Mouse (Mus musculus): ENCODE measurements around the gene Cotl1. TPM values are rescaled to one million over a fixed set of nuclear protein-coding genes. Genes with fewer than 3 reads are reported as not detected.

The Cotl1 gene
- total and polyA plus RNA-seq, 2 experiments from 2014 or later: 85.4 to 269 TPM

DNA sequence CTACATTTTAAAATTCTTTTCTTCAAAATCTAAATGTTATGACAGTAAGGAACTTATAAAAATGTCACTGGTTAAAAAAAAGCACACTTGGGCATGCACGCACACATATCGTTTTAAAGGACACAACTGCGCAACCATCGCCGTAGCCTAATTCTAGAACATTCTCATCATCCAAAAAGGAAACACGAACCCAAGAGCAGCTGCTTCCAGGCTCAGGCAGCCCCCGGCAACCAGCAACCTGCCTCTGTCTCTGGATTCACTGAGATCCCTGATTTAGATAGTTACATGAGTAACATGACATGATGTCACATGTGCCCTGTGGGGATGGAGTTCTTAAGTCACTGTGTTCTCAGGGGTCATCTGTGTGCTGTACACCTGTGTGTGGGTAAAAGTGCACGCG lies 17.1 kb downstream of the Cotl1 start:
- no peaks in the 10 kb centered on the region for H3K9me3 ChIP-seq (ENCODE audit: low read length)
- no peak overlapping the region for H3K27ac ChIP-seq
- H3K4me2 ChIP-seq (ENCODE audit: low read depth, low read length): no peak overlapping the region
- H3K36me3 ChIP-seq (ENCODE audit: insufficient read depth, low read length): no peaks in the 10 kb centered on the region; the same call in 1 of the 2 replicates
- H3K4me3 ChIP-seq (ENCODE audit: low read length): no peak overlapping the region
- no peak for ATAC-seq
- 91% methylated on average over 9 of the region's 9 CpGs for WGBS
- no peak overlapping the region for H3K9ac ChIP-seq (replicated peaks; ENCODE audit: low read length)
- no peak for TF ChIP-seq CTCF (IDR thresholded peaks at IDR 0.05; ENCODE audit: low read depth)
- H3K4me1 ChIP-seq (ENCODE audit: insufficient read depth, low read length): peaks cover 6% of the 10 kb centered on the region; the same call in 1 of the 2 replicates
- DNase-seq (ENCODE audit: low spot score): no peak
- H3K27me3 ChIP-seq (ENCODE audit: insufficient read depth, low read length): no peaks in the 10 kb centered on the region

DNA sequence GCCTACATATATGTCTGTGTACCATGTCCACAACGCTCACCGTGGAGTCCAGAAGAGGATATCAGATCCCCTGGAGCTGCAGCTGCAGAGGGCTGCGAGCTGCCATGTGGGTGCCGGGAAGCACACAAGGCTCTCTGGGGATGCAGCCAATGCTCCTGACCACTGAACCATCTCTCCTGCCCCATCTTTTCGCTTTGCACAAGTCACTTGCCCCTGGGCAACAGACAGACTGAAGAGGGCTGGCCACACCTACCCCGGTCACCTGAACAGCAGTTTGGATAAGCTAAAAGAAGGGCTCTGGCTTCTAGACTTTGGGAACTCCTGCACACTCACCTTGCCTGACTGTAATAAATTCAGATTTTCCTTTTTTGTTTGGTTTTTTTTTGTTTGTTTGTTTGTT lies 18.7 kb downstream of the Cotl1 start:
- Histone ChIP-seq H3K4me3 (ENCODE audit: low read length) (no peak overlapping the region), H3K27me3 (ENCODE audit: insufficient read depth, low read length) (no peaks in the 10 kb centered on the region), H3K4me2 (ENCODE audit: low read depth, low read length) (no peak overlapping the region), H3K36me3 (ENCODE audit: insufficient read depth, low read length) (no peaks in the 10 kb centered on the region; the same call in 1 of the 2 replicates), H3K27ac (no peak overlapping the region), H3K9ac (replicated peaks; ENCODE audit: low read length) (no peak overlapping the region), H3K9me3 (ENCODE audit: low read length) (no peaks in the 10 kb centered on the region), H3K4me1 (ENCODE audit: insufficient read depth, low read length) (peaks cover 8% of the 10 kb centered on the region; the same call in 1 of the 2 replicates)
- WGBS: 92% methylated on average over 6 of the region's 6 CpGs
- ATAC-seq (no peak), DNase-seq (ENCODE audit: low spot score) (no peak)
- no peak for TF ChIP-seq CTCF (IDR thresholded peaks at IDR 0.05; ENCODE audit: low read depth)

DNA sequence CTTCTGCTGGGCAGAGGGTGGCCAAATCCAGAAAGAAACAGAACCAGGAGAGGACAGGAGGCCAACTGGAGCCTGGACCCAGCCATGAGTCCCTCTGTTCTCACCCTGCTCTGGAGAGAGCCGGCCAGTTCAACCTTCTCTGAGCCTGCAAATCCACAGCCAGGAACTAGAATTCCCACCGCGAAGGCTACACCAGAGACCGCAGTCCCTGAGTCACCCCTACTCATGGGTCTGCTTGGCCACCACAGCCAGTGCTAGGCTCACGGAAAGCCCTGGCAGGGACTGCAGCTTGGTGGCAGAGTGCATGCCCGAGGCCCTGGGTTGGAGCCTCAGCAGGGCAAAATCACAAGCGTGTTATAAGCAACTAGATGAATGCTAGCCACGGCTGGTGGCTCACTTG lies 20.4 kb downstream of the Cotl1 start:
- Histone ChIP-seq H3K4me2 (ENCODE audit: low read depth, low read length) (no peak overlapping the region), H3K27ac (no peak overlapping the region), H3K9me3 (ENCODE audit: low read length) (no peaks in the 10 kb centered on the region), H3K27me3 (ENCODE audit: insufficient read depth, low read length) (no peaks in the 10 kb centered on the region), H3K4me3 (ENCODE audit: low read length) (no peak overlapping the region), H3K9ac (replicated peaks; ENCODE audit: low read length) (no peak overlapping the region), H3K4me1 (ENCODE audit: insufficient read depth, low read length) (peaks cover 8% of the 10 kb centered on the region; the same call in 1 of the 2 replicates), H3K36me3 (ENCODE audit: insufficient read depth, low read length) (no peaks in the 10 kb centered on the region; the same call in 1 of the 2 replicates)
- DNase-seq (ENCODE audit: low spot score) (no peak), ATAC-seq (no peak)
- WGBS: 89% methylated on average over 8 of the region's 8 CpGs
- no peak for TF ChIP-seq CTCF (IDR thresholded peaks at IDR 0.05; ENCODE audit: low read depth)

DNA sequence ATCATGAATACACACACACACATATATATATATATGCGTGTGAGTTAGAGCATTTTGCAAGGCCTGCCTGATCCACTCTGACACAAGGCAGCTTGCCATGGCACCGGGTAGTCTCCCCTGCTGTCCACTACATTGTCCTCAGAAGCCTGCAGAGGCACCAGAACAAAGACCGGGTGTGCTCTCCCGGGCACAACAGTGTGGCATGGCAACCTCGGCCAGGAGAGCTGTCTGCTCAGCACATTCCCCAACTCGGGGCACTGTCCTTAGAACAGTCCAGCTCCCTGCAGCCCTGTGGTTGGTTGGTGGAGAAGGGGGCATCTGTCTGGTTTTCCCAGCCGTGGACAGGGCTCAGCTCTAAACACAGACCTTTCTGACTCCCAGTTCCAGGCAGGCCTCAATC lies 21.0 kb downstream of the Cotl1 start:
- Histone ChIP-seq H3K4me2 (ENCODE audit: low read depth, low read length) (no peak overlapping the region), H3K4me1 (ENCODE audit: insufficient read depth, low read length) (peaks cover 8% of the 10 kb centered on the region; the same call in 1 of the 2 replicates), H3K27me3 (ENCODE audit: insufficient read depth, low read length) (no peaks in the 10 kb centered on the region), H3K27ac (no peak overlapping the region; the same call in 1 of the 2 replicates), H3K9me3 (ENCODE audit: low read length) (no peaks in the 10 kb centered on the region), H3K4me3 (ENCODE audit: low read length) (no peak overlapping the region), H3K9ac (replicated peaks; ENCODE audit: low read length) (no peak overlapping the region), H3K36me3 (ENCODE audit: insufficient read depth, low read length) (no peaks in the 10 kb centered on the region; the same call in 1 of the 2 replicates)
- ATAC-seq (peak; percentile 44; the same call in 1 of the 2 replicates), DNase-seq (ENCODE audit: low spot score) (no peak)
- no peak for TF ChIP-seq CTCF (IDR thresholded peaks at IDR 0.05; ENCODE audit: low read depth)
- 38% methylated on average over 7 of the region's 7 CpGs for WGBS

DNA sequence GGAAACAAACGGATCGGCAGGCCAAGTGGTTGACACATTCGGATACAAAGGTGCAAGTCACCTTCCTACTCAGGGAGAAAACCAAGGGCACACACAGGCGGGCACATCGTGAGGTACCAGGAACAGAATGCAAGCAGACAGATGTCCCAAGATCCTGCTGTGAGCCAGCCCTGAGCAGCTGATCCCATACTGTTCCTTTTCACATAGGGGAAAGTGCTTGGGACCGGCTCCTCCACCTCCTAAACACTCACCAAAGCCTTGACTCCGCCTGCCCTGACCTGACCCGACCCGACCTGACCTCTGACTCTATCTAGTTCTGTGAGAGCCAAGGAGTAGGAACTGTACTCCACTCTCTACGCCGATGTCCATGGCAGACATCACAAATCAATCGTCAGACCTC lies 22.9 kb downstream of the Cotl1 start:
- Histone ChIP-seq H3K27ac (no peak overlapping the region; the same call in 1 of the 2 replicates), H3K9ac (replicated peaks; ENCODE audit: low read length) (no peak overlapping the region), H3K4me2 (ENCODE audit: low read depth, low read length) (no peak overlapping the region), H3K36me3 (ENCODE audit: insufficient read depth, low read length) (no peaks in the 10 kb centered on the region; the same call in 1 of the 2 replicates), H3K27me3 (ENCODE audit: insufficient read depth, low read length) (no peaks in the 10 kb centered on the region), H3K9me3 (ENCODE audit: low read length) (no peaks in the 10 kb centered on the region), H3K4me1 (ENCODE audit: insufficient read depth, low read length) (peaks cover 6% of the 10 kb centered on the region; the same call in 1 of the 2 replicates), H3K4me3 (ENCODE audit: low read length) (no peak overlapping the region)
- ATAC-seq (no peak), DNase-seq (ENCODE audit: low spot score) (no peak)
- TF ChIP-seq CTCF (IDR thresholded peaks at IDR 0.05; ENCODE audit: low read depth): no peak
- 36% methylated on average over 12 of the region's 12 CpGs for WGBS

DNA sequence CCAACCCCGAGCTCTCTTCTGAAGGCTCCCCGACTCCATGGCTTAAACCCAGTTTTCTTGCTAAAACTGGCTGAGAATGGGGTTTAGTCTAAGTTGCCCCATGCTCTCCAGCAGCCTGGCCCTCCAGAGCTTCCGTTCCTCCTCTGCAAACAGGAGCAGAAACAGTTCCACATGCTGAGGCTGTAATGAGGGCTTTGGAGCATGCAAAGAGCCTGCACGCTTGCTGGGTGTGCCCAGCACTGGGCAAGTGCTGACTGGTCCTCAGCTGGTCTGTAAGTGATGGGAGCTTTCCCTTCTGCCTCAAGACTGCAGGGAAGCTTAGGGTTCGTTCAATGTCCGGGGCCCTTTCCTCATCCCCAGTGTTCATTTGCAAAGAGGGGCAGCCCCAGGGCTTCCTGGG lies 24.1 kb downstream of the Cotl1 start:
- peak overlapping the region; percentile 20; the same call in 1 of the 2 replicates for H3K27ac ChIP-seq
- no peak overlapping the region for H3K4me3 ChIP-seq (ENCODE audit: low read length)
- no peaks in the 10 kb centered on the region; the same call in 1 of the 2 replicates for H3K36me3 ChIP-seq (ENCODE audit: insufficient read depth, low read length)
- DNase-seq (ENCODE audit: low spot score) (no peak), ATAC-seq (no peak)
- 58% methylated on average over 6 of the region's 6 CpGs for WGBS
- no peaks in the 10 kb centered on the region for H3K9me3 ChIP-seq (ENCODE audit: low read length)
- H3K4me2 ChIP-seq (ENCODE audit: low read depth, low read length): no peak overlapping the region
- H3K27me3 ChIP-seq (ENCODE audit: insufficient read depth, low read length): no peaks in the 10 kb centered on the region
- H3K4me1 ChIP-seq (ENCODE audit: insufficient read depth, low read length): peaks cover 6% of the 10 kb centered on the region; the same call in 1 of the 2 replicates
- no peak overlapping the region for H3K9ac ChIP-seq (replicated peaks; ENCODE audit: low read length)
- TF ChIP-seq CTCF (IDR thresholded peaks at IDR 0.05; ENCODE audit: low read depth): no peak

DNA sequence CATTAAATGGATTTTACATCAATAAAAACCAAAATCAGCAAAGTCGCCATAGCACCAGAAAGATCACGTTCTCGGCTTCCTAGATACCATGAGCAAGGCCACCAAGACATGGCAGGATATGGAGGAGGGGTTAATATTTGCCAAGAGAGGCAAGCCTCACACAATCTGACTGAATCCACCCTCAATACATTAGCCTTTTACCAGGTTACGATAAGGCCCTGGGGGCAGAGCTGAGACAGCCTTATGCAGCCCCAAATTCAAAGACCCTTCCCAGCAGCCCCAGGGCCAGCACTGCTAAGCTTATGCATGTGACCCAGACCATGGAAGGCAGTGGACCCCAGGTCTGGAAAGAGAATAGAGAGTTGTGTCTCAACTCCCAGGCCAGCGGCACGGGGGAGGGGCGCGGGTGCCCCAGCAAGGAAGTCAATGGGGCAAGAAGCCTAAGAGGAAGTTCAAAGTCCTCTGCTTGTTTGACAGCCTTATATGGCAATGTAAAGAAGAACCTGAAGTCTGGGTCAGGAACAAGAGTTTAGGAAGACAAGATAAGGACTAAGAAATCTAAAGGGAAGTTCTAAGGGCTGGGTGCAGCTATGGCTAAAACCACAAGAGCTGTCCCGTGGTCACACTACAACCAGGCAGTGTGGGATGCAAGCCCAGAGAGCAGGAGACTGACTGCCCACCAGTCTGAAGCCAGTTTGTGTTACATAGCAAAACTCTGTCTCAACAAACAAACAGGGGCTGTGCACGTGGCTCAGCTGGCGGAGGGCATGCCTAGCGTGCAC lies 27.5 kb downstream of the Cotl1 start:
- no peaks in the 10 kb centered on the region for H3K27me3 ChIP-seq (ENCODE audit: insufficient read depth, low read length)
- ATAC-seq (no peak), DNase-seq (ENCODE audit: low spot score) (no peak)
- H3K4me2 ChIP-seq (ENCODE audit: low read depth, low read length): no peak overlapping the region
- TF ChIP-seq CTCF (IDR thresholded peaks at IDR 0.05; ENCODE audit: low read depth): no peak
- no peak overlapping the region for H3K4me3 ChIP-seq (ENCODE audit: low read length)
- H3K27ac ChIP-seq: no peak overlapping the region
- H3K4me1 ChIP-seq (ENCODE audit: insufficient read depth, low read length): peaks cover 17% of the 10 kb centered on the region
- 77% methylated on average over 12 of the region's 12 CpGs for WGBS
- peaks cover 5% of the 10 kb centered on the region for H3K36me3 ChIP-seq (ENCODE audit: insufficient read depth, low read length)
- H3K9me3 ChIP-seq (ENCODE audit: low read length): no peaks in the 10 kb centered on the region
- no peak overlapping the region for H3K9ac ChIP-seq (replicated peaks; ENCODE audit: low read length)

Data from hindbrain, postnatal 0 days (tissue).